Comparison of ENCODE assay signal across 8 mouse cellular contexts in the genomic region with DNA sequence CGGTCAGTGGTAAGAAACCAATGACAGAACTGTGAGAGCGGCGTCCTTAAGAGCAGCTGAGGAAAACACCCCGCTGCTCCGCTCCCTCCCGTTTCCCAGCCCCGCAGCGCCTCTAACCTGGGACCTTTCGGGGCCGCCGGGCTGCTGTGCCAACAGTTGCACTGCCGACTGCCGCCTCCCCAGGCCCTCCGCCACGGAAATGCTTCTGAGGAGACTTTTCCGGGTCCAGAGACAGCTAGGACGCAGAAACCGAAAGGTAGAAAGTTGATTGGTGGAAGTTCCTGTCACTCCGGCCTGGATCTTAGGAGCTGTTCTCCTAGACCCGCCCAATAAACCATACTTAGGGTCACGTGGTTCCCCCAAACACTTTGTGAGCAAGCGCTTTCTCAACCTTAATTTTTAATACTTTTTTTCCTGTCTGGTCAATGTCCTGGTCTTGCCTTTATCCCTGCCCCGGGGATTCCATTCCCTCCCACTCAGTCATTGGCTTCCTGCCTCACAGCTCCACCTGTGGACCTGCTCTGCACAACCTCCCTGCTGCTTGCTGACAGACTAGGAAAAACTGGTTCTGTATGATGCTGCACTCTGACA. TPM values are rescaled to one million over a fixed set of nuclear protein-coding genes. Genes with fewer than 3 reads are reported as not detected.
DNase-seq lines count a peak whose midpoint lies in the region; ATAC-seq lines count a peak whose summit lies in the region.
"Not testable (repeated sequence)": the region's sequence is repeated elsewhere in the genome, so short reads cannot be mapped to it uniquely, and the experiment has no call there.

Gene Zfp994 (minus strand): TSS at position 195 of the 591 bp plus-strand sequence.

- peak; percentile 91 for DNase-seq in T-cell, adult 2 months (ENCODE audit: low spot score)
- peak; percentile 88 to 96 for DNase-seq in cerebellum, postnatal 36 days
- DNase-seq in frontal cortex, postnatal 36 days (ENCODE audit: low spot score in 2 of 2) = peak; percentile 94 to 99
- peak; percentile 95 for DNase-seq in left cerebral cortex, adult 11 months (ENCODE audit: low spot score)
- peak; percentile 88 to 94 for DNase-seq in lung, postnatal 4 days
- peak; percentile 91 for DNase-seq in retina, postnatal 7 days (ENCODE audit: low read depth, low spot score)
- DNase-seq in urinary bladder, adult 2 months (ENCODE audit: low spot score) = peak; percentile 77

- H3K27me3 ChIP-seq in hindbrain, embryonic 15.5 days = not testable (repeated sequence)

- peak within 1 kb of the TSS; percentile 75 for H3K27ac ChIP-seq in hindbrain, embryonic 15.5 days (replicated peaks)

- H3K4me1 ChIP-seq in hindbrain, embryonic 15.5 days (replicated peaks) = not testable (repeated sequence)

- not testable (repeated sequence) for H3K9me3 ChIP-seq in hindbrain, embryonic 15.5 days

- not testable (repeated sequence) for H3K36me3 ChIP-seq in hindbrain, embryonic 15.5 days

- 0% methylated on average over 23 of the region's 23 CpGs for WGBS in hindbrain, embryonic 15.5 days

- peak within 1 kb of the TSS; percentile 54 for H3K4me3 ChIP-seq in hindbrain, embryonic 15.5 days

- peak within 1 kb of the TSS; percentile 54 for H3K4me2 ChIP-seq in hindbrain, embryonic 15.5 days

- ATAC-seq in hindbrain, embryonic 15.5 days (ENCODE audit: low FRiP score, low read depth) = peak; percentile 100

- peak within 1 kb of the TSS; percentile 70 for H3K9ac ChIP-seq in hindbrain, embryonic 15.5 days

RNA-seq across cellular contexts. Expression of gene Zfp994, which starts in this region (rescaled TPM):
- 3.3 and 3.5 TPM in 2 replicates for polyA plus RNA-seq in hindbrain, embryonic 15.5 days (2015; fragmentation: Nextera tagmentation; extraction: Ambion mirVana)
- 2.9 and 3.0 TPM in 2 replicates for polyA plus RNA-seq in urinary bladder, adult 2 months (2012; rRNA removed)

Comparison
In these comparisons a context has a peak if more than half of its experiments do, and no peak if none do; other contexts are left out.
1. Peak in every context shown above with its lines: DNase-seq, ATAC-seq, H3K4me3 ChIP-seq and H3K27ac ChIP-seq.